Mouse (Mus musculus) olfactory bulb, adult 2 months (tissue): ENCODE results near the gene Zfp335. TPM values are rescaled to one million over a fixed set of nuclear protein-coding genes. Genes with fewer than 3 reads are reported as not detected.
A peak's percentile ranks its signal among the peaks of the same experiment; 100 is the strongest.

ENCODE experiments used
- H3K27ac ChIP-seq: fragments of 200-500 bp; 2 replicates; pipeline ENCODE4 v1.5.1; 2012; ENCODE audit warnings: low read depth, low read length; ENCODE audit not compliant: insufficient read depth
- H3K4me1 ChIP-seq: fragments of 200-500 bp; 2 replicates; pipeline ENCODE4 v1.6.1; 2012; ENCODE audit warnings: low read length; ENCODE audit not compliant: control insufficient read depth, insufficient read depth
- H3K4me3 ChIP-seq: fragments of 200-500 bp; 2 replicates; pipeline ENCODE4 v1.5.1; 2012; ENCODE audit warnings: mild to moderate bottlenecking, low read depth, low read length, moderate library complexity; ENCODE audit not compliant: insufficient read depth
- CTCF ChIP-seq: fragments of 200-500 bp; IDR thresholded peaks from 2 replicates; pipeline ENCODE4 v1.5.1; 2012; ENCODE audit warnings: low read depth, mild to moderate bottlenecking, low read length, moderate library complexity; ENCODE audit not compliant: insufficient read depth
- POLR2A ChIP-seq: fragments of 200-500 bp; IDR thresholded peaks from 2 replicates; pipeline ENCODE4 v1.6.1; 2012; ENCODE audit warnings: mild to moderate bottlenecking, low read depth, low read length, moderate library complexity; ENCODE audit not compliant: insufficient read depth
- WGBS: fragments of 180-500 bp; shearing (Covaris S2); methylation state at CpG from one replicate; pipeline ENCODE4 v1.1.7; 2018; 5-methylcytosine and 5-hydroxymethylcytosine counted together
- polyA plus RNA-seq: library from polyadenylated mRNA; stranded (reverse); fragments of >200 nt; gene quantifications from 2 replicates; pipeline ENCODE4 v1.2.4, GENCODE M21; 2012; ENCODE audit warnings: low replicate concordance; ENCODE audit not compliant: missing spikeins, insufficient read depth, insufficient read length

The Zfp335 gene
- not detected in 2 replicates for polyA plus RNA-seq

- TF ChIP-seq POLR2A = peak; percentile 75
- TF ChIP-seq CTCF = 0 out of 2 replicates have a peak, but pooled peaks have one; percentile 20
- under 1% methylated on average over 91 of the region's 91 CpGs for WGBS
- H3K4me3 ChIP-seq = peak within 1 kb of the TSS; percentile 71
- peaks cover 21% of the 10 kb centered on the region for H3K4me1 ChIP-seq
- peak within 1 kb of the TSS; percentile 100 for H3K27ac ChIP-seq
Measured at GRCm38 (mm10) chr2:164911086-164912048, at the start of gene Zfp335. Gene Zfp335 (minus strand): TSS chr2:164911757.

- WGBS = 2% methylated on average over 53 of the region's 54 CpGs
- Histone ChIP-seq H3K4me1 (peaks cover 39% of the 10 kb centered on the region), H3K27ac (peak within 1 kb of the TSS; percentile 65), H3K4me3 (peak within 1 kb of the TSS; percentile 79)
- TF ChIP-seq POLR2A (no peak; the same call in 1 of the 2 replicates), CTCF (no peak)
Measured at GRCm38 (mm10) chr2:164960716-164961441, 49.3 kb upstream of the Zfp335 start, which contains the start of gene Slc12a5. Gene Slc12a5 (plus strand): TSS chr2:164960802.

GRCm38 (mm10) chr2:164957548-164958315, 46.2 kb upstream of the Zfp335 start:
- WGBS = 74% methylated on average over 9 of the region's 9 CpGs
- peaks cover 27% of the 10 kb centered on the region for H3K4me1 ChIP-seq
- H3K27ac ChIP-seq = no peak overlapping the region
- TF ChIP-seq POLR2A (no peak), CTCF (no peak)
- H3K4me3 ChIP-seq = no peak overlapping the region

GRCm38 (mm10) chr2:164956195-164956594, 44.6 kb upstream of the Zfp335 start:
- Histone ChIP-seq H3K4me3 (no peak overlapping the region), H3K27ac (no peak overlapping the region), H3K4me1 (peaks cover 13% of the 10 kb centered on the region)
- WGBS = 74% methylated on average over 5 of the region's 5 CpGs
- TF ChIP-seq CTCF (no peak), POLR2A (no peak)

GRCm38 (mm10) chr2:164955725-164956124, 44.2 kb upstream of the Zfp335 start:
- no peak overlapping the region for H3K27ac ChIP-seq
- peaks cover 10% of the 10 kb centered on the region for H3K4me1 ChIP-seq
- 77% methylated on average over 4 of the region's 4 CpGs for WGBS
- no peak overlapping the region for H3K4me3 ChIP-seq
- TF ChIP-seq POLR2A (no peak), CTCF (no peak)

- WGBS = 2% methylated on average over 21 of the region's 21 CpGs
- Histone ChIP-seq H3K4me1 (peaks cover 15% of the 10 kb centered on the region), H3K4me3 (0 out of 2 replicates have a peak overlapping the region, but pooled peaks have one; percentile 17), H3K27ac (no peak overlapping the region)
- TF ChIP-seq CTCF (peak; percentile 93), POLR2A (no peak)
Measured at GRCm38 (mm10) chr2:164953224-164953623, 41.7 kb upstream of the Zfp335 start.

- Histone ChIP-seq H3K27ac (no peak overlapping the region), H3K4me1 (peaks cover 15% of the 10 kb centered on the region), H3K4me3 (no peak overlapping the region)
- no peak for TF ChIP-seq POLR2A
- 49% methylated on average over 13 of the region's 13 CpGs for WGBS
Measured at GRCm38 (mm10) chr2:164952448-164952847, 40.9 kb upstream of the Zfp335 start.

GRCm38 (mm10) chr2:164951745-164952144, 40.2 kb upstream of the Zfp335 start:
- peaks cover 15% of the 10 kb centered on the region for H3K4me1 ChIP-seq
- no peak overlapping the region for H3K4me3 ChIP-seq
- WGBS = 81% methylated on average over 4 of the region's 4 CpGs
- TF ChIP-seq POLR2A (no peak), CTCF (no peak)
- no peak overlapping the region for H3K27ac ChIP-seq

GRCm38 (mm10) chr2:164950501-164950900, 38.9 kb upstream of the Zfp335 start:
- TF ChIP-seq CTCF (0 out of 2 replicates have a peak, but pooled peaks have one; percentile 30), POLR2A (no peak)
- whole genome bisulfite sequencing = 28% methylated on average over 13 of the region's 13 CpGs
- no peak overlapping the region for H3K27ac ChIP-seq
- H3K4me3 ChIP-seq = no peak overlapping the region
- peaks cover 15% of the 10 kb centered on the region for H3K4me1 ChIP-seq
